Mouse (Mus musculus): ENCODE data around the gene Olfr875.
"Not testable (repeated sequence)": the region's sequence is repeated elsewhere in the genome, so short reads cannot be mapped to it uniquely, and the experiment has no call there.

The Olfr875 gene

GRCm38 (mm10) chr9:37771759-37772158, at the start of gene Olfr875:
Olfr875 (plus strand) TSS chr9:37771857.
- no peak for DNase-seq (ENCODE audit: low read depth, low spot score)

- DNase-seq (ENCODE audit: low read depth, low spot score) = no peak
Measured at GRCm38 (mm10) chr9:37734310-37734709, 37.3 kb upstream of the Olfr875 start.

DNA sequence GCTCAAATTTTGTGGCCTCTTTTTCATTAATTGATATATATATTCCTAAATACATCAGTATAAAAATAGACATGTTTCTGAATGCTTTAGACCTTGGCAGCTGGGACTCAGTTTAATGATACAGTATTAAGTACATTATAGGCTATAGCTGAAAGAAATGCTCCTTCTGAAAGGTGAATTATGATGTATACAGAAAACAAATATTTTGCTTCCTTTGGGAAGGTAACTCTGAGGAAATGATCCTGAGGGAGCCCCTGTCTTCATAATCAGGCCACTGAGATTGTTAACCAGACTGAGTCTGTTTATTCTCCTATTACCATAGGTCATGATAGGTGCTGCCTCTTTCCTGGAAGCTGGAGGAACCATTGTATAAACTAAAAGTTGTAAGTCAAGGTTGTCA, 26.9 kb upstream of the Olfr875 start, which contains the start of gene Olfr874:
Gene Olfr874 (plus strand): TSS at position 301 of the 400 bp plus-strand sequence.
- no peak for DNase-seq (ENCODE audit: low read depth, low spot score)

DNA sequence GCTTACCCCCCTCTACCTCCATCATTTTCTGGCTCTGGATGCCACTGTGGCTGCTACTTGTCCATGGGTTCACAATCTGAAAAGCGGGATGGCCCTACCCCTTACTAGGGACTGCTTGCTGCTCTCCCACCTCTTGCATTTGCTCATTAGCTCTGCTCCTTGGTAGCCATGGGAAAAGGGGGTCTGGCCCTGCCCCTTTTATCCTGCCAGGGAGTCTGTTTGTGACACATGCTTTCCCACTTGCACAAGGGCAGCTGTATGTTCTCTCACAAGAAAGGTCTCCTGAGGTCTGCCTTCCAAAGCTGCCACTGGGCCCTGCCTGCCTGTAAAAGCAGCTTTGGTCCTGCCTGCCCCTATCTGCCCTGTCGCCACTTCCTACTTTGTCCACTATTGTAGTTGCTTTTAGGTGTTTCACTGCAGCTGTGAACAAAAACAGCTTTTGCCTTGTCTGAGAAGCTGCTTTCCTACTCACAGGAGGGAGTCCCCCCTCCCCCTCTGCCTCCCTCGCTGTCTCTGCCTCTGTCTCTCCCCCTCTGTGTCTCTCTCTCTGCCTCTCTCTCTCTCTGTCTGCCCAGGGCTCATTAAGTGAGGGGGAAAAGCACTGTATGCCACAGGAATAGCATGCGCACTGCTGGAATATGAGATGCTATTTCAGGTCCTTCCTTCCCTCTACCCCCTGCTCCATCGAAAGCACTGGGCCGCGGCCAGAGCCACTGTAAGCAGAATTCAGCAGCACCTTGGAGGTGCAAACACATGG, 21.2 kb upstream of the Olfr875 start:
- peak; percentile 49 for DNase-seq (ENCODE audit: low read depth, low spot score)

DNA sequence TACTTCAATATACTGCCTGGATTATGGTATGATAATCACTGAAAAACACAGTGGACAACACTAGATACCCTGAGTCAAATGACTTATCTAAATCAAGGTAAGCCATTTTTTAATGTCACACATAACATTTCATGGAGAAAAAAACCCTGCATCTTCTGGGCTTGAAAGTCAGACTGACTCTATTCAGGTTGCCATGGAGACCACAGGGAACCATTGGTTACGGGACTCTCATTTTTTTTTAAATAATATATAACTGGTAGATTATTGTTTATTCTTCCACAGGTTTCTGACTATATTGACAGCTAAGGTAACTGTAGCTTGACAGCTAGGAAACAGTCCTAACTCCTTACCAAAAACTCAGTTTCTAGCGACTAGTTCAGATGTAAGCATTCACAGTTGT, 20.2 kb upstream of the Olfr875 start:
- no peak for DNase-seq (ENCODE audit: low read depth, low spot score)

GRCm38 (mm10) chr9:37752006-37752405, 19.7 kb upstream of the Olfr875 start:
- DNase-seq (ENCODE audit: low read depth, low spot score) = no peak

GRCm38 (mm10) chr9:37761728-37762127, 9.9 kb upstream of the Olfr875 start:
- DNase-seq (ENCODE audit: low read depth, low spot score) = no peak

DNA sequence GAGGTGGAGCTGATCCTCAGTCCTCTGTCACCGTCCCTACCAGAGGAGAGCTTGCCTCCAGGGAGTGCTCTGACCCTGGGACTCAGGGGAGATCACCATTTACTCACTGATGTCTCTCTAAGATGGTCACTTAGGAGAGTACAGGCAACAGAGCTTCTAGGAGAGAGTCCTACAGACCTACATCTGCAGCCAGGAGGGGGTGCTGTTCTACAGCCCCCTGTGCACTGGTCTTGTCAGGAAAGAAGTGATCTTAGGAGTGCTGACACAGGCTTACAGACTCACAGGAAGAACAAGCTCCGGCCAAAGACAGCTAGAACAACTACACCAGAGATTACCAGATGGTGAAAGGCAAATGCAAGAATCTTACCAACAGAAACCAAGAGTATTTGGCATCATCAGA, 9.1 kb upstream of the Olfr875 start:
- DNase-seq (ENCODE audit: low read depth, low spot score) = no peak

- DNase-seq (ENCODE audit: low read depth, low spot score) = no peak
Measured at GRCm38 (mm10) chr9:37770661-37771060, 996 bp upstream of the Olfr875 start.

DNA sequence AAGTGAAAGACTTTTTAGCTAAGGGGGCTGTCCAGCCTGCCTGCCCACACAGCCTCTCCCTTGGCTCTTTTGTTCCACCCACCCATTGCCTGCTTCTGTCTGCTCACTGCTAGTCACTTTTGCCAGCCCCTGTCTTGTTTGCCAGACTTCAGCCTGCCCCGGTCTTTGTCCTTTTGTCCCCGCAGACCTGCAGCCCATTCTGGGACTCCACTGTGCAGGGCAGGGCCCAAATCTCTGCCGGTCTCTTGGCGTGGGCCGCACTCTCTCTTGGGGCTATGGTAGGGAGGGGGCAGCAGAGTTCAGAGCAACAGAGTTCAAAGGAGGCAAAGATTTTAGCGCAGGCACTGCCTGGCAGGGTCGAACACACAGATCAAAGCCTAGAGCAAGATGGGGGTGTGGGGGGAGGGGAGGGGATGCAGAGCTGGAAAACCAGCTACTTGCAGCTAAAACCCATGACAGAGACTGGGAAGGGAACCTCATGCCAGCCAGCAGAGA, 11.2 kb downstream of the Olfr875 start:
- no peak for DNase-seq (ENCODE audit: low read depth, low spot score)

DNA sequence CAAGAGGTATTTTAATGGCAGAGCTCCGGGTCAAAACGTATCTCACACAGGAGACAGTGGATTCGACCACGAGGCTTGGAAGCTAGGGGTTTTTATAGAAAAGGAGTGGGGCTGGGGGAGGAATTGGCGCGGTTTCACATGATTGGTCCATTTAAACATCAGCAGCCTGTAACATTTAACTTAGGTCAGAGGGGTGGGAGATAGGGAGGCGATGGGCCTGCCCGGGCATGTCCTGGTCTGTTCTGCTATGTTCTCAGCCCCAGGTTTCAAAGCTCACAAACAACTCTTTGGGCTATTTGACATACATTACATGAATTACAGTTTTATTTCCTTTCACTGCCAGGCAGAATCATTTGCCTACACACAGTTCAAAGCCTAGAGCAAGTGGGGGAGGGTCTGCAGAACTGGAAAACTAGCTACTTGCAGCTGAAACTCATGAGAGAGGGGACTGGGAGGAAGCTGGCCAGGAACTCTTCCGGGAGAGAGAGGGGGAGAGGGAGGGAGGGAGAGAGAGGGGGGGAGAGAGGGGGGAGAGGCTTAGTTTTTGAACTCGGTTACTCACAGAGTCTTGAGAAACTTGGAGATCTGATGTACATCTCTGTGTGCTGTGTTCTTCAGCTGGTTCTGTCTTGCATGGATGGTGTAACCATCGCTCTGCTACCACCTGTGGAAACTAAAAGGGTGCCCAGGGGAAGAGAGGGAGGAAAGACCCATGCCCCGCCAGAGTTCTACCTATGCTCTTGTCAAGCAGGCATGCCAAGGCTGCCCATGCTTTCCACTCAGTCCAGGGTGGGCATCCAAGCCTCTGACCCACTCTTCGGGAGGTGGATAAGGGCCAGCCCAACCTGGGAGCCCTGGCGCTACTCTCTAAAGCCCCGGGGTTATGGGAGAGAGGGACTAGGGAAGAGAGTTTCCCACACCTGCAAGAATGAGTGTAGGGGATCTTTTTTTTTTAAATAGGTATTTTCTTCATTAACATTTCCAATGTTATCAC, 12.0 kb downstream of the Olfr875 start:
- DNase-seq (ENCODE audit: low read depth, low spot score) = not testable (repeated sequence)

GRCm38 (mm10) chr9:37786411-37786810, 14.8 kb downstream of the Olfr875 start:
- DNase-seq (ENCODE audit: low read depth, low spot score) = no peak

GRCm38 (mm10) chr9:37802055-37802454, 30.4 kb downstream of the Olfr875 start:
- peak; percentile 71 for DNase-seq (ENCODE audit: low read depth, low spot score)

DNA sequence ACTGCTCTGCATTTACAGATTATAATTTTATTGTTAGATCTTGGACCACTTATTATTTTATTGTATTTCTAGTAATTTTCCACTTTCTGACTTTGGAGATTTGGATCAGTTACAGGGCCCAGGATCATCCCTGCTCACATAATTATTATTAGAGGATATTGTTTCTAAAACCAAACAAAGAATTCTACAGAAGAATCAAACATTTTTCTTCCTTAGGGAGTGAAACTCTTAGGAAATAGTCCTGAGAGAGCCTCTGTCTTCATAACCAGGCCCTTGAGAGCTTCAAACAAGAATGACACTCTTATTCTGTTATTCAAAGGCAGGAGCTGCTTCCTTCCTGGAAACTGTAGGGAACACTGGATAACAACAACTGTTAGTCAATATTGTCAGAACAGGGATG, 31.1 kb downstream of the Olfr875 start, which contains the start of gene Olfr876:
Gene Olfr876 (plus strand): TSS at position 301 of the 400 bp plus-strand sequence.
- no peak for DNase-seq (ENCODE audit: low read depth, low spot score)

DNA sequence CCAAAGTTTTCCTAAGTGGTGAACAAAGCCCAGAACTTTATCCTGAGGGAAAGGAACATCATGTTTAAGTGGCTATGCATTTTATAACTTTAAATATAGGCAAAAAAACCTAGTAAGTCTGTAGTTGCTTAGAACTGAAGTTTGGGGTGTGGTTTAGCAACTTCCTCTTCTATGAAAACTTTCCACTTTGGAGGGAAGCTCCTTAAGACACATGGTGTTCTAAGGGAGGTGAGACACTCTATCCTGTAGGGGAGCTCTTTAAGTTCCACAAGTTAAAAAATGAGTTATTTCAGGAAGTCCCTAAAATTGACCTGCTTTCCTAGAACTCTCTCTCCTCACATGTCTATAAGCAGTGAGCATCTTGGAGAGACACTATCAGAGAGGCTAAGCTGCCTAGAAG, 35.6 kb downstream of the Olfr875 start:
- DNase-seq (ENCODE audit: low read depth, low spot score) = no peak

DNA sequence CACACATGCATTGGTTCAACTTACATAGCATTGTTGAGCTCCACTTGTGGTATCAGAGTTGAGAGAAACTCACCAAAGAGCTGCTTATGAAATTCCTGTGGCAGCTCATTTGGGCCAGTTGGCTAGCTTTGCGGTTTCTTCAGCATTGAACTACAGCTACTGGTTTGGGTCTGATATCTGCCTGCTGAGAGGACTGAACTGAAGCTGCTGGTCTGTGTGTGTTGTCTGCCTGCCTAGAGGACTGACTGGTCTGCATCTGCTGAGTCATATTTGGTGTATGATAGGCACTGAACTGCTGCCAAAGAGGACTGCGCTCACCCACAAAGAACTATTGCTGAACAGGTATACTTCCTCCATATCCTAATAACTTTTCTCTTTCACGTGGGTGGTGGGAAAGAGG, 36.8 kb downstream of the Olfr875 start:
- no peak for DNase-seq (ENCODE audit: low read depth, low spot score)

DNA sequence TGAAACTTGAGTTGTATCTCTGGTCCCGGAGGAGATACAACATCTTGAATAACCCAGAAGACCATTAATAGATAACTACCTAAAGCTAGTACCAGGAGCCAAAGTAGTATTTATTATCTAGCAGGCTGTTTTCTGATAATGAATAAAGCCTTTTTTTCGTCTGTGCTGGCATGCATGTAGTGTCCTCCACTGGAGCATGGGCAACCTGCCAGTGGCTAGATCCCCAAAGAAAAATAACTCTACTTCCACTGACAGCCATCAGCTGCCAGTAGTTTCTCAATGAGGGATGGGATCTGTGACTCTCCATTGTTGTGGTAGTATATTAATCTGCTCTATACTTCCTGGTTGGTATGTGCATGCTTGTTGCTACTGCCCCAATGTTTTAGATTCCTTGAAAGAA, 37.3 kb downstream of the Olfr875 start:
- DNase-seq (ENCODE audit: low read depth, low spot score) = no peak

GRCm38 (mm10) chr9:37814696-37815095, 43.0 kb downstream of the Olfr875 start:
- DNase-seq (ENCODE audit: low read depth, low spot score) = peak; percentile 86

Measured in telencephalon, adult 2 months (tissue).